Mouse (Mus musculus) frontal cortex, postnatal 10 days (tissue): Measurements from ENCODE around the gene St6galnac5.

ENCODE experiments used
- DNase-seq, 2 experiments: peaks; one replicate each; pipeline ENCODE4 v3.0.0; 2022; ENCODE audit warnings: low spot score in 2 of 2, mixed read lengths in 1 of 2

Gene St6galnac5

DNA sequence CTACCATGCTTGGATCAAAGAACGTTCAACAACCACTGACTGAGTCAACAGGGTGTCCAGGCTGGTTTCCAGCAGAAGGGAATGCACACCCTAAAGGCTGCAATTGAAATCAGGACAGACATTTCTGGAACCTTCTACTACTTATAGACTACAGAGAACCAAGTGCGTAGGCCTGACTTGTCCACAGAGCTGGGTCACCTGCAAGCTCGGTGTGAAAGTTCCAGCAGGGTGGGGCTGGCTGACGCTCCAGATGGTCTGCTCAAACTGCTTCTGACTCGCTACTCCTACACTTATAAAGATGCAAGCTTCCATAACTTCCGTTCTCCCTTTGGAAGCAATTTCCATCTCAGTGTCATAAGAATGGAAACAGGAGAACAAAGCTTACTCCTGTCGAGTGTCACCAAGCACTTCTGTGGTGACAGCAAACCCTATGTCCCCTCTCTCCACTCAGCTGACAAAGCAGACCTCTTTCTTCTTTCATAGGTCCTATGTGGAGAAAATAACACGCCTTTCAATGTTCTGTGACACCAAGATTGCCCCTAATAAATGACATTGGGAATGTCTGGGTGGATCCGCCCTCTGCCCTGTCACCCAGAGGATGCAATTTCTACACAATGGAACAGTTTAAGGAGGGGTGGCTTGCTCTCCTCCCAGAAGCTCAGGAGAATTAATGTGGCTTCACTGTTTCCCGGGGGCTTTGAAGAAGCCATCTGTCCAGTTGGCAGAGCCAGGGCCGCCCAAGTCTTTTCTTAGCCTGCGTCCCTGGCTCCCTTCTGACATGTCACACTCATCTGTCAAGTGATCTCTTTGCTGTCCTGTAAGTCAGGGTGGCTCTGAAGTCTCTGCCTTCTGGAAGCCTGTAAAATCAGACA lies 114.2 kb downstream of the St6galnac5 start:
- DNase-seq: no peak

GRCm38 (mm10) chr3:152866035-152866965 lies 115.7 kb downstream of the St6galnac5 start:
- no peak for DNase-seq

DNA sequence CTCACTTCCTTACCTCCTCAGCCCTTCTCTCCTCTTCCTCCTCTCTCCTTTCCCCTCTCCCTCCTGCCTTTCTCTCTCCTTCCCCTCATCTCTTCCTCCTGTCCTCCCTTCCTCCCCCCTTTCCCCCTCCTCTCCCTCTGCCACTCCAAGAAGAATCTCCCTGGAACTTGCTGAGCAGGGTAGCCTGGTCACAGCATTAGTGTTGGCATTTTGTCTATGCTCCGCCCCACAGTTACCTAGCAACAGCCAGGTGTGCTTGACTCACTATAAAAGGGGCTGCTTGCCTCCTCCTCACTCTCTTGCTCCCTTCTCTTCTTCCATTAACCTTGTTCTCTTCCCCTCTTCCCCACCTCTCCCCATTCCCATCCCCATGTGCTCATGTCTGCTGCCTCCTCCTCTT lies 120.1 kb downstream of the St6galnac5 start:
- no peak for DNase-seq

DNA sequence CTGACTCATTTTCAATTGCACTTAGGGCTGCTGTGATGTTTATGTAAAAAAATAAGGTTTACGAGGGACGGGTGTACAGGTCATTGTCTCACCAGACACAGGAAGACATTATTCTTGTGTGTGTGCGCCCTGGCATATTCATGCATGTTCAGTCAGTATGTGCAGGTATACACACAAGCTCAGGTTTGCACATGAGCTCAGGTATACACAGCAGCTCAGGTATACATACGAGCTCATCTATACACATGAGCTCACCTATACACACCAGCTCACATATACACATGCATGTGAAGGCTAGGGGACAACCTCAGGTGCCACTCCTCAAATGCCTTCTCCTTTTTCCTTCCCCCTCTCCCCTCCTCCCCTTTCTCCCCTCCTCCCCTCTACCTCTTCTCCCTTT lies 120.6 kb downstream of the St6galnac5 start:
- no peak for DNase-seq

DNA sequence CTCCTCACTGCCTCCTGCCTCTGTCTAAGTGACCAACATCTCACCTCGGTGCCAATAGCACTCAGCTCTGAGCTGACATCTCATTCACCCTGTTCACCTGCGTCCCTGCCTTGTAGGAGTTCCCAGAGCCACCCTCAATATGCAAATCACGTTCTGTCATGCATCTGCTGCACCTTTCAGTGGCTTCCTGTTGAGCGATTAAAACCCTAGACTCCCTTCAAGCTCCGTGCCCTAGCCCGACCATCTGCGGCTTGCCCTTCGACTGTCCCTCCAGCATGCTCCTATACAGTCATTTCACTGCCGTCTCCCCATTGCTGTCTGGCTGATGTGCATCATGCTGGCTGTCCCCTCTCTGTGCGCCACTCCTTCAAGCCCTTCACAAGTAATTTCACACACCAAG lies 126.0 kb downstream of the St6galnac5 start:
- DNase-seq: no peak

DNA sequence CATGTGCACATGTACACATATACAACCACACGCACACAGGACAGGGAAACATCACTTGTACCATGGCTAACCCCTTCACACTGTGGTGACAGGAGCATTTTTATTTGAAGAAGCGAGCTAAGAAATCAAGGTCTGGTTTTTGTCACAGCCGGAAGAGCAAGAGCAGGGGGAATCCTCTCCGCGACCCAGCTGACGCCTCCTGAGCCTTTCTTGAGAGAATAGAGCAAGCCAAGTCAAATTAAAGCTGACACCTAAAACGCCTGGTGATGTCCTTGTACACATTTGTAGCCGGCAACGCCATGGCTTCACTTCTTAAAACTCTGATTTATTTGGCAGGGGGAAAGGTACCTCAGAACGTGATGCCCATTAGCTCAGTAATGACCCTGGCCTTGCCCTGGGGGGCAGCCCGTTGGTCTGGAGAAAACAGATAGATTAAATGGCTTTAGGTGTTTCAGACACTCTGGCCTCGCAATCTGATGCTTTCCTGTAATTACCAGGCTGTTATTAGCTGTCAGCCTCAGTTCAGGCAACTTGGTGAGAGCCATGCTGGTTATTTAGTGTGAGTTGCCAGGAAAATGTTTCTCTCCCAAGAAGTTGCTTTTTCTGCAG lies 126.9 kb downstream of the St6galnac5 start:
- no peak for DNase-seq

DNA sequence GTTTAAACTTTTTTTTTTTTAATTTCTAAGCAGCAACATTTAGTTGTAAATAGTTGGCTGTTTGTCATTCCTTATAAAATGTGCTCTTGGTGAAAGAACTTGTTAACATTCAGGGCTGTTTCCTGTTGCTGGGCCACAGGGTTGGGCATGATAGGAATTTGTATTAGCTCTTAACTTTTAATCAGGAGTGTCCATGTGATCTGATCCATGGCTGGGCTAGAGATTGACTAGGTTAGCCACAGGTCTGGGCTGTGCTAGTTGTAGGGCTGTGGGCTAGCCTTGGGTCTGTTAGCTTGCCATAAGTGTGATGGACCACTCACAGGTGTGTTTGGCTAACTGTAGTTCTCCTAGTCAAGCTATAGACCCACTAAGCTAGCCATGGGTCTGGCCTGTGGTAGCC lies 138.1 kb downstream of the St6galnac5 start:
- DNase-seq: no peak

- DNase-seq: no peak
These were observed 139.4 kb downstream of the St6galnac5 start for GRCm38 (mm10) chr3:152842648-152843047.

GRCm38 (mm10) chr3:152841264-152841663 lies 140.8 kb downstream of the St6galnac5 start:
- no peak for DNase-seq

GRCm38 (mm10) chr3:152837938-152838337 lies 144.1 kb downstream of the St6galnac5 start:
- no peak for DNase-seq

- no peak for DNase-seq
These were observed 144.6 kb downstream of the St6galnac5 start for GRCm38 (mm10) chr3:152837407-152837806.

DNA sequence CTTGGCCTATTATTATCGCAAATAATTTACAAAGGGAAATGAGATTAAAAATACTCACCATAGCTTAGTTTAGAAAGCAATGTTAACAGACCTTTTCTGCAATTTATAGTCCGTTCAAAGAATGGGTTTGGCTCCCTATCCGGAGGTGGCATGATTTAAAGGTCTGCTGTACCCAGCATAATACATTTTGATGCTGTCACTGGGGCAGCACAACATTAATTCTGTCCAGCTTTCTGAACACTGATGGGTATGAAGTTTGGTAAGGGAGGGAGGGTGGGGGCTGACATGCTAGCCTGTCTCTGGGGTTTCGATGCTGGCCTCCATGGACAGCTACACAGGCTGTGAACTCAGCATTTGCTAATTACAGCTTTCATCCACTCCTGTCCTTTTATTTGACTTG lies 149.6 kb downstream of the St6galnac5 start:
- DNase-seq: no peak

DNA sequence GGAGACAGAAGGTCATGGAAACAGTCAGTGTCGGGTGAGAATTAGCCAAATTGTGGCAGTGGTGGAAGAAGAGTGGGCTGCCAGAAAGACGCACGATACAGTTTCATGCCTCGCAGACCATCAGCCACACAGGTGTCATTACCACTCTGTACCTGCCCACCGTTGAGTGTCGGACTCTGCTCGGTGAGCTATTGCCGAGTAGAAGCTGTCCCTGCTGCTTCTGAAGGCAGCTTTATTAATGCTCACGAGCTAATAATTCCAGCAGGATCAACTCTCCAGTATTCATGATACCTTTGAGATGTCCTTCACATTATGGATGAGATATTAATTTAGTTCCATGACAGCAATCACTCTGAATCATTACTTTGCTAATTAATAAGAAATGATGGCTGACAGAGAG lies 150.1 kb downstream of the St6galnac5 start:
- no peak for DNase-seq

DNA sequence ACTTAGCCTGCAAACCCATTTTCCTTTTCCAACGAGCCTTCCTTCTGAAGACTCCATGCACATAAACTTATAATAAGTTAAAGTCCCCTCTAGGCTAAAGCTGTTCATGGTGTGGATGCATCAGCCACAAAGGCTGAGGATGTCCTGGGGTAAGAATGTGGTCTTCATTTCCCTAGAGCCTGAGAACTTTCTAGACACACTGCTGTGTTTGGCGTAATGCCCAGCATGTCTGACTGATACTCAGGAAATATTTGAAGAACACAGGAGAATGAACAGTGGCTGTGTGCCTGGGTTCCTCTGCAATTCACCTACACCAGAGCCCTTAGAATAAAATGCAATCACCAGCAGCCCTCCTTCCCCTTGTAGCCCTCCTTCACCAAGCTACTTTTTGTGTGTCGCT lies 150.7 kb downstream of the St6galnac5 start:
- no peak for DNase-seq

- DNase-seq: peak in 1 of 2 experiments; percentile 26
These were observed 160.8 kb downstream of the St6galnac5 start for GRCm38 (mm10) chr3:152821202-152821601.

DNA sequence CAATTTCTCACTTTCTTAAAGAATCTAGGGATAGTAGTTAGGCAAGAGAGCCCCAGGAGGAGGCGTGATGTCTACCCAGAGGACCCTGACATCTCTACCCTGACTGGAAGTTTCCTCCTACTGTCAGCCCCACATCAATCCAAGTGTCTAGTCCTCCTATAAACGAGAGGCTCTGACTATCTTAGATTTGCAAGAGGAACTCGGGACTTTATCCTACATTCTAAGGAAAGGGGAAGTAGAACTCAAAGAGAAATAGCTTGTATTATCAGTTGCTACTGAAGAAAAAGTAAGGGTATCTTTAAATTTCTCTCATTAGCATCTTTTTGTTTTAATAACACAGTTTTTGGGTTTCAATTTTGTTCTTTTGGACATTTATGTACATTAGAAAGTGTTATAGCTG lies 161.6 kb downstream of the St6galnac5 start:
- DNase-seq: no peak

GRCm38 (mm10) chr3:152815110-152815509 lies 166.9 kb downstream of the St6galnac5 start:
- DNase-seq: no peak

DNA sequence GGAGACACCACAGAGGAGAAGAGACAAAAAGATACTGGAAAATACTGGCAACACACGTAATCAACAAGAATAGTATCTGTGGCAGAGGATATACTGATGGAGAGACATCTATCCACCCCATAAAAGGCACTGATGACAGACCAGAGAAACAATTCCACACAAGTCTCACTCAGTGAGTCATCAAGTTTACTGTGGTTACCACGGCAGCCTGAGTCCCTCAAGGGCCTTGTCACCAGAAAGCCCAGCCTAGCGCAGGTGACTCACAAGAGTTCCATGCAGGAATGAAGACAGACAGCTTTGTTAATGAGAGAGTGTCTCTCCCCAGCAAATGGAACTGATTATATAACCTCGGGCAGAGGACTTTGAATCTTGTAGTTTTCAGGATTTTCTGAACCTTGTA lies 168.1 kb downstream of the St6galnac5 start:
- no peak for DNase-seq

GRCm38 (mm10) chr3:152799738-152800431 lies 182.2 kb downstream of the St6galnac5 start:
- DNase-seq: no peak

DNA sequence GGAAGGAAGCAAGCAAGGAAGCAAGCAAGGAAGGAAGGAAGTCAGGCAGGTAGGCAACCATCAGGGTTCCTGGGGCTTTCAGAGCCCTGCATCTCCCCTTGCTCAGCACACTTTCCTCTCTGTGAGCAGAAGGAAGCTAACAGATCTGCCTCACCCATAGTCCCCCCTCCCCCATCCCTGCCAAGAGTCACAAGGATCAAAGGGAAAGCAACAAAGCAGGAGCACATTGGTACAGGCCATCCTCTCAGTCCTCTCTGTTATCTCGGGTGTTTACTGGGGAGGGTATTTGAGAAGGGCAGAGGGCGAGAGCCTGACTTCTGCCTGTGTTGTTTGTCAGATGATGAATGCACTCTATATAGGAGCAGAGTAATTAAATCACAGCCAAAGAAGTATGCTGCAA lies 184.7 kb downstream of the St6galnac5 start:
- no peak for DNase-seq

GRCm38 (mm10) chr3:152796216-152796615 lies 185.8 kb downstream of the St6galnac5 start:
- no peak for DNase-seq

DNA sequence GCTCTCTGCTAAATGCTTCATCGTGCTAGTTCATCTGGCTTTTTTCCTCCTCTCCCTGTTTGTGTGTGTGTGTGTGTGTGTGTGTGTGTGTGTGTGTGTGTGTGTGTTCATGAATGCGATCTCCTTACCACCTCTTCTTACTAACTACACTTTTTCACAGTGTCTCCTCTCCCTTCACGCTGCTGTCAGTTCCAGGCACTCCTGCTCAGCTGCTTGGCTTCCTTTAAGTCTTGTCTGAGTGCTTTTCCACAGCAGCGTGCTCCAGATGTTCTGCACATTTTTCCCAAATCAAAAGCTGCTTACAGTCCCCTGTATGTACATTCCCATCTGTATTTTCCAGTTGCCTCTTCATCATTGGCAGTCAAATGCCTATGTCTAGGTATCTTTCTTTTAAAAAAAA lies 189.0 kb downstream of the St6galnac5 start:
- DNase-seq: no peak
